Mouse (Mus musculus) pancreas, adult 10 weeks (tissue): ENCODE results near the gene Olfr571. TPM values are rescaled to one million over a fixed set of nuclear protein-coding genes. Genes with fewer than 3 reads are reported as not detected.

Source experiments
- polyA plus RNA-seq: library from polyadenylated mRNA; stranded (reverse); fragments of 350-450 nt; fragmentation: Illumina TruSeq; extraction: RNeasy Lipid Tissue Mini Kit (QIAGEN cat#74804); gene quantifications from one replicate; pipeline ENCODE4 v1.2.3, GENCODE M21; 2015; ENCODE audit warnings: low read depth, low replicate concordance; ENCODE audit not compliant: insufficient read depth

The Olfr571 gene
- not detected for polyA plus RNA-seq

DNA sequence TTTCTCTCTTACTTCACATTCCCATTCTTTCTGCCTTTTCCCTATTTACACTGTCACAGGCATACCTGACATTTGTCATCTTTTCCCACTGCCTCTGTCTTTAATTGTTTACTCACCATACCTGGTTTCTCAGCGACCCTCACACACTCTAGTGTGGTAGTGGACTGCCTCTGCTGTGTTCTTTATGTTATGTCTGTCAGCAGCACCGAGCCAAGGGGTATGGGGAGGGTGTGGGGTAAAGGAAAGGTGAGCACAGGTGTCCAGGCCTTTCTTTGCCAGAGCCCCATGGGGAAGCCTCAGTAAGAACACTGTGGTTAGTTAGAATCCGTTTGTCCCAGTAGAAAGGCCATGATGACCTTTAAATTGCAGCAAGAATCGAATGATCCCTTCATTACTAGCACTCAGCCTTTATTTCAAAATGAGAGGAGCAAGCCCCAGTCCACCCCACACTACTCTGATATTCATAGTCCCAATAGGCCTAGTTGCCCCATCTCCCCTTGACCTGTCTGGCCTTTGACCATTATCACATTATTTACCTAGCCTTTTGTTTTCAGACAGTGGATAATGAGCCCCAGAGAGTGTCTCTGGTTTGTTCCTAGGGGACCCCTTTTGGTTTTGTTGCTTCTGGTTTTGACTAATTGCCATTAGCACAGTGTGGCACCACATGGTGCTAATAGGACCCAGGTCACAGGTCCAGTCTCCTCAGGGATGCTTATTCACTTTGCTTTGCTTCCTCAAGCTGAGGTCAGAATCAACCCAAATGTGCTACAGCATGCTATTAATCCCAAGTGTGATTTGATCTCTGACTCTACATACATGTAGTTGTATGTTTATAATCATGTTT lies at the start of gene Olfr571:
Olfr571 (minus strand) TSS at position 505 of the 844 bp plus-strand sequence.

DNA sequence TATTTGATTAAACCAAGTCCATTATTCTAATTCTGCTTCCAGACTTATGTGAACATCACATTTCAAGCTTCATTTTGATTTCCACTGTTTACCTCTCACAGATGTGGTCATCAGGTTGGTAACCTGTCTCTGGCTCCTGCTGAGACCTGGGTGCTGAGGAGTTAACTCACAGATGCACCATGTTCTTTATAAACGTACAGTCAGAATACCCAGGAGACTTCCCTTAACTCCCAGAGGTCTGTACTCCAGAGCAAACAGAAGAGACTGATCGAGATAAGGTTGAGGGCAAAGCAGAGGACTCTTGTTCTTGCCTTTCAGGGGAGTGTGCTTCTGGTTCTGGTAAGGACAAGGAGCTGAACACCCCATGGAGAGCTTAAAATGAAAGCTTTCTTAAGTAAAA lies 45.0 kb upstream of the Olfr571 start, which contains the start of gene Olfr576:
Olfr576 (plus strand) TSS at position 301 of the 400 bp plus-strand sequence.

DNA sequence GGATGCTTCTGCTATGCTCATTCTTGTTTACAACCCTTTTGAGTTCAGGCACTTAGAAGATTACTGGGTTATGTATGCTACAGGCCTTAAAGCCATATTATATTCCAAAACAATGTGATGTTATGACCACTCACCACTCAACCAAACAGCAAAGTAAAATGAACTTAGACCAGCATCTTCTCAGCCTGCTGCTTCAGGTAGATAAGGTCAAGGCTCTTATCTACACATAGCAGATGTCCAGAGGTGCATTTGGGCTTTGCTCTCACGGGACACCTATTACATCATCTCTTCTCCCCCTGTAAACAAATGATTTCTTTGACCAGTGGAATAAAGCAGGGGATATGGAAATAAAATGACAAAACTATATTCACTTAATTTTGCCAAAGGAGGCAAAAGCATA lies 41.3 kb upstream of the Olfr571 start, which contains the start of gene Olfr575:
Olfr575 (minus strand) TSS at position 183 of the 400 bp plus-strand sequence.

DNA sequence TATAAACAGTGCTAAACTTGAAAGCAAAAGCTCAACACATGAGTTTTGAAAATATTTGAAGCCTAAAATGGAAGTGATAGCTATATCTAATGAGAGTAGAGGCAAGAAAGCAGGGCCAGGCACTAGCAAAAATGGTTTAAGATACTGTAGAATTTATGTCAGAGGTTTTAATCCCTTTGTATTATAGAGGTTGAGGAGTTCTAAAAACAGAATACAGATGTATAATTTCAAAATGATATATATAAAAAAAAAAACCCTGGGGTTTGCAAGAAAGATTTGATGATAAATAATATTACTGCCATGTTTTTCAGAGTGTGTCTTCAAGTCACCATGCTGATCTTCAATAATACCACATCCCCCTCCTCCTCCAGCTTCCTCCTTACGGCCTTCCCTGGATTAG lies 30.8 kb upstream of the Olfr571 start, which contains the start of gene Olfr574:
Olfr574 (plus strand) TSS at position 301 of the 400 bp plus-strand sequence.

DNA sequence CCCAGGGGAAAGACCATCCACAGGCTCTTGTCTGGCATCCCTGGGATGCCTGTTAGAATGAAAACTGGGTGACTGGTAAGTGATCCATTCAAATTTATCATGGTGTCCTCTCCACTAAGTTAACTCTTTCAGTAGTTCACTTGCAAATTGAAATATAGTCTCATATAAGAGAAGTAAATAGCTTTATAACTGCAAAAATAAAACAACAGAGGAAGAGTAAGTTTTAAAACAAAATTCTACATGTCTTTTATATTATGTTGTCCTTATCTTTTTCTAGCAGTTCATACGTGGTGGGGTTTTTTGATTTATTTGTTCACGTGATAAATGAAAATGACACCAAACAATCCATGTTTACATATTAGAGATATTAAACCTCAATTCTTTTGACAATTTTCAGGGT lies 25.1 kb upstream of the Olfr571 start, which contains the start of gene Olfr573-ps1:
Olfr573-ps1 (minus strand) TSS at position 101 of the 400 bp plus-strand sequence.

DNA sequence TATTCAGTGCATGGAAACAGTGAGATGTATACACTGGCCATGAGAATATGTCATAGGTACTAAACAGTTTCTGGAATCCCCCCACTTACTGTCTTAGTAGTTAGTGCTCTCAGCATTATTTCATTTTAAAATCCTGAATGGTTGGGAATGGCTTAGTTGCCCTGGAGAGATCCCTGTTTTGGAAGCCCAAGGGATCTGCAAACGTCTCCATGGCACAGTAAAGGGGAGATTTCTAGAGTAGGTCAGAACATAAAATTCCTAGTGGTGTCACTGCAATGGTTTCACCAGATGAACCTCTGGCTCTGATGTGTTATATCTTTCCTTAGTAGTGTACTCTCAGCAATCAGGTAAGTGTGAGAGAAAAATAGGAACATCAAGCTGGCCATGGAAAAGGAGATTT lies 6.8 kb upstream of the Olfr571 start, which contains the start of gene Olfr572:
Olfr572 (plus strand) TSS at position 301 of the 400 bp plus-strand sequence.

DNA sequence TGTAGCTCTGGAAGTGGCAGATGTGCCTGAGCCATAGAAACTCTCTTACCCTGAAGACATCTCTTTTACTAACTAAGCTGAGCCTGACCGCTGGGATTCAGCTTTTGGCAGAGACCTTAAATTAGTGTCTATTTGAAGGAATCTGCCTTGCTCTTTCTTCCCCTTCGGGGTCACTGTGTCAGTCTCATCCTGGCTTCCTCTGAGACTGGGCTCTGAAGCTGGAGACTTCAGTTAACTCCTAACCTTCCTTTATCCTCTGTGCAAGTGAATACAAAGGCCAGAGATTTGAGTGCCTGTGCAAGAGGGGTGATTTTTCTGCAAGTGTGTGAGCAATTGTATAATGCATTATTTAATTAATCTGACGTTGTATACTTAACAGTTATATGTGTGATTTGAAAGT lies 26.6 kb downstream of the Olfr571 start, which contains the start of gene Olfr569:
Olfr569 (minus strand) TSS at position 101 of the 400 bp plus-strand sequence.

DNA sequence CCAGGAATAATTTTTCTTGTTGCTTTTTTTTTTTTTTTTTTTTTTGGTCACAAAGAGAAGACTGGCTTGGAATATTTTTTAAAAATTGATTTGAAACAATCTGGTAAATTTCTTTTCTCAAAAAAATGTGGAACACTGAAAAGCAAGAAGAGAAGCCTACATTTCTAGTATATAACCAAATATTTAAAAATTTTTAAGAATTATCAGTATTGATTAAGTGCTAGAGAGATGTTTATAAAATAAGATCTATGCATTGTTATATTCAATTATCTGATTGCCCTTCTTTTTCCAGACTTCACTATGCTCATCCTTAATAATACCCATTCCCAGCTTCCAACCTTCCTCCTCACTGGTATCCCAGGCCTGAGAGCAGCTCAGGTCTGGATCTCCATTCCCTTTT lies 40.5 kb downstream of the Olfr571 start, which contains the start of gene Olfr568:
Olfr568 (plus strand) TSS at position 301 of the 400 bp plus-strand sequence.

DNA sequence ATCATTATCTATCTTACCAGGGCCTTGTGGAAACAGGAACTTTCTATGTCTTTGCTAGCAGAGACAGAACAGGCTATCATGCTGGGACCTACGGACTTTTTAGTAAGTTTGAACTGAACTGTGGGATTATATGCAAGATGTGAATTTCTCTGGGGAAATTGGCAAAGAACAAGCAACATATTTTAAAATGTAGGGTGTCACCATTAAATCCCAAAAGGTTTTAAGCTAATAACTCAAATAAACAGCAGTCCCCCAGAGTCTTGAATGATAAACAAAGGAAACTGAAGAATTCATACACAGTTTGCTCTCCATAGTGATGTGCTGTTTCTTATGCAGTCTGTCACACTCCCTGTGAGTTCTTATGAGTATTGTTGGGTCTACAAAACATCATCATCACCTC lies 58.7 kb downstream of the Olfr571 start, which contains the start of gene Olfr566:
Olfr566 (minus strand) TSS at position 101 of the 400 bp plus-strand sequence.

Other genes starting within 250 kb of the Olfr571 start
- gene Trim68, start 230.2 kb downstream of the Olfr571 start, polyA plus RNA-seq: 4.4 TPM
- not detected for gene Olfr557, start 221.6 kb downstream of the Olfr571 start, polyA plus RNA-seq
- 0.44 TPM for gene Olfr558, start 215.3 kb downstream of the Olfr571 start, polyA plus RNA-seq
- not detected for gene Olfr33, start 198.5 kb downstream of the Olfr571 start, polyA plus RNA-seq
- gene Olfr559, start 190.0 kb downstream of the Olfr571 start, polyA plus RNA-seq: not detected
- gene Olfr560, start 158.2 kb downstream of the Olfr571 start, polyA plus RNA-seq: not detected
- gene Olfr78, start 158.1 kb downstream of the Olfr571 start, polyA plus RNA-seq: 2.1 TPM
- not detected for gene Olfr561, start 146.3 kb downstream of the Olfr571 start, polyA plus RNA-seq
- not detected for gene Olfr564, start 114.1 kb downstream of the Olfr571 start, polyA plus RNA-seq
- gene Olfr566, start 58.8 kb downstream of the Olfr571 start, polyA plus RNA-seq: not detected
- gene Olfr568, start 40.4 kb downstream of the Olfr571 start, polyA plus RNA-seq: not detected
- not detected for gene Olfr569, start 26.7 kb downstream of the Olfr571 start, polyA plus RNA-seq
- not detected for gene Olfr570, start 23.0 kb downstream of the Olfr571 start, polyA plus RNA-seq
- not detected for gene Olfr572, start 6.9 kb upstream of the Olfr571 start, polyA plus RNA-seq
- gene Olfr573-ps1, start 25.0 kb upstream of the Olfr571 start, polyA plus RNA-seq: not detected
- not detected for gene Olfr574, start 30.9 kb upstream of the Olfr571 start, polyA plus RNA-seq
- not detected for gene Olfr575, start 41.2 kb upstream of the Olfr571 start, polyA plus RNA-seq
- not detected for gene Olfr576, start 45.1 kb upstream of the Olfr571 start, polyA plus RNA-seq
- gene Olfr577, start 58.4 kb upstream of the Olfr571 start, polyA plus RNA-seq: not detected
- not detected for gene Olfr578, start 71.8 kb upstream of the Olfr571 start, polyA plus RNA-seq
- not detected for gene Olfr582, start 120.5 kb upstream of the Olfr571 start, polyA plus RNA-seq
- gene Olfr583, start 133.8 kb upstream of the Olfr571 start, polyA plus RNA-seq: not detected
- not detected for gene Olfr584, start 164.3 kb upstream of the Olfr571 start, polyA plus RNA-seq
- not detected for gene Olfr585, start 180.2 kb upstream of the Olfr571 start, polyA plus RNA-seq
- not detected for gene Olfr586, start 208.1 kb upstream of the Olfr571 start, polyA plus RNA-seq
- not detected for gene Olfr588-ps1, start 223.3 kb upstream of the Olfr571 start, polyA plus RNA-seq
- not detected for gene Olfr589, start 238.8 kb upstream of the Olfr571 start, polyA plus RNA-seq